In the genomic region with DNA sequence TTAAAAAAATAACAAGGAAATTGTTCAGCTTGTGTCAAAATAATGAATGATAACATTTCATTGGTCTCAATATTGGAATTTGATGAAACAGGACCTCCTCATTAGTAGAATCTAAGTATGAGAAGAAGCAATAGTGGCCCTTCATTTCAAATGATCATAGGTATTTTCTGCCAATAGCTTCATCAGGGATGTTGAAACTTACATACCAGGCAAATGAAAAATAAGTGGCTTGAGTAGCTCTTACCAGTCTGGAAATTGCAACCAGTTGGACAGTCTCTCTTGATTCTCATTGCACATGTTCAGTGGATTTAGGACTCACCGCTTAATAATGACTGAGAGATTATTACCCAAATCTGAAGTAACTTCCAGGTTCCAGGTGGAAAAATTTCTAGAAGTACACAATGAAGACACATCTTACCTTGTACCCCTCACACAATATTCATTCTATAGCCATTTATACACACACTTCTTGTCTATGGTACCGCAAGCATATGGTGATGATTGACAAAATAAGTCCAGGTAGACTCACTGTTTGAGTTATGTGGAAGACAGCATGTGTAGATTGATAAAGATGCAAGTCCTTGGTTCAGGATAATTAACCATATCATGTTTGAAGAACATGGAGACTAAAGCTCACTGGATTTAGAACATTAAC, we compare ENCODE assay signal across 17 mouse cellular contexts. TPM values are rescaled to one million over a fixed set of nuclear protein-coding genes. Genes with fewer than 3 reads are reported as not detected.
DNase-seq lines count a peak whose midpoint lies in the region; ATAC-seq and TF ChIP-seq lines count a peak whose summit lies in the region.
"Not testable (repeated sequence)": the region's sequence is repeated elsewhere in the genome, so short reads cannot be mapped to it uniquely, and the experiment has no call there.
"Had no signal": no experiment of that assay in that cellular context is flagged by ENCODE, and none has a peak within 500 bp of the region (broad histone marks: within the 10 kb centered on the region; RNA-seq: fewer than 3 reads in every experiment).

No protein-coding gene starts in this region.

- not testable (repeated sequence) for H3K27ac ChIP-seq in embryonic facial prominence, embryonic 14.5 days (replicated peaks; ENCODE audit: low read depth, low read length); heart, embryonic 12.5 days (ENCODE audit: poor library complexity, severe bottlenecking); hindbrain, embryonic 15.5 days (replicated peaks); kidney, postnatal 0 days; liver, embryonic 15.5 days (replicated peaks); midbrain, embryonic 13.5 days; stomach, postnatal 0 days (replicated peaks)

- not testable (repeated sequence) for H3K27me3 ChIP-seq in G1E (ENCODE audit: insufficient read depth, low read length); embryonic facial prominence, embryonic 14.5 days (replicated peaks; ENCODE audit: control insufficient read depth, insufficient read depth, low read length); heart, embryonic 12.5 days (replicated peaks); hindbrain, embryonic 15.5 days; kidney, postnatal 0 days (ENCODE audit: insufficient read depth, low read length); liver, embryonic 15.5 days; midbrain, embryonic 13.5 days; stomach, postnatal 0 days (ENCODE audit: control insufficient read depth, insufficient read depth, low read length)

- not testable (repeated sequence) for H3K4me1 ChIP-seq in G1E (ENCODE audit: insufficient read depth, low read depth, low read length); embryonic facial prominence, embryonic 14.5 days (ENCODE audit: control insufficient read depth, insufficient read depth, low read length); heart, embryonic 12.5 days (replicated peaks); hindbrain, embryonic 15.5 days (replicated peaks); kidney, postnatal 0 days (replicated peaks; ENCODE audit: insufficient read depth, low read length); liver, embryonic 15.5 days (replicated peaks); midbrain, embryonic 13.5 days (replicated peaks); stomach, postnatal 0 days (replicated peaks; ENCODE audit: control insufficient read depth, insufficient read depth)

- not testable (repeated sequence) for H3K4me3 ChIP-seq in G1E (ENCODE audit: low read depth, low read length); embryonic facial prominence, embryonic 14.5 days (ENCODE audit: low read depth, low read length); heart, embryonic 12.5 days; hindbrain, embryonic 15.5 days; kidney, postnatal 0 days (replicated peaks; ENCODE audit: low read depth, low read length); liver, embryonic 15.5 days (replicated peaks); midbrain, embryonic 13.5 days (replicated peaks); stomach, postnatal 0 days (ENCODE audit: low read depth, low read length)

- not testable (repeated sequence) for TF ChIP-seq EP300 in stomach, postnatal 0 days (optimal IDR thresholded peaks at IDR 0.05)

- H3K9ac ChIP-seq in embryonic facial prominence, embryonic 14.5 days (ENCODE audit: low read depth, low read length); heart, embryonic 12.5 days; hindbrain, embryonic 15.5 days; kidney, postnatal 0 days (ENCODE audit: low read depth, low read length); liver, embryonic 15.5 days; midbrain, embryonic 13.5 days (replicated peaks); stomach, postnatal 0 days (ENCODE audit: low read length): not testable (repeated sequence)

- TF ChIP-seq CTCF in G1E (IDR thresholded peaks at IDR 0.05; ENCODE audit: low read depth, low read length); kidney, postnatal 0 days (IDR thresholded peaks at IDR 0.05; ENCODE audit: low read depth); stomach, postnatal 0 days (IDR thresholded peaks at IDR 0.05; ENCODE audit: low read depth): not testable (repeated sequence)

- peak; percentile 37 for ATAC-seq in G1E (ENCODE audit: extremely low read depth, insufficient number of reproducible peaks, low FRiP score, poor library complexity, severe bottlenecking)
- peak; percentile 30; the same call in 1 of the 2 replicates for ATAC-seq in embryonic facial prominence, embryonic 14.5 days (ENCODE audit: low read depth)
- ATAC-seq in heart, embryonic 12.5 days (ENCODE audit: insufficient number of reproducible peaks, low FRiP score), result peak; percentile 66
- peak; percentile 65; the same call in 1 of the 2 replicates for ATAC-seq in hindbrain, embryonic 15.5 days (ENCODE audit: low FRiP score, low read depth)
- ATAC-seq in kidney, postnatal 0 days (replicated peaks; ENCODE audit: low FRiP score, low read depth), result peak; percentile 35; the same call in 1 of the 2 replicates
- peak; percentile 30; the same call in 1 of the 2 replicates for ATAC-seq in liver, embryonic 15.5 days (ENCODE audit: insufficient read depth)
- ATAC-seq in midbrain, embryonic 13.5 days, result peak; percentile 73
- ATAC-seq in stomach, postnatal 0 days (ENCODE audit: low FRiP score, low TSS enrichment), result peak; percentile 70

- not testable (repeated sequence) for H3K36me3 ChIP-seq in G1E (replicated peaks); embryonic facial prominence, embryonic 14.5 days (ENCODE audit: control insufficient read depth, insufficient read depth, low read length); heart, embryonic 12.5 days; hindbrain, embryonic 15.5 days; kidney, postnatal 0 days (ENCODE audit: insufficient read depth, low read length); liver, embryonic 15.5 days (replicated peaks); midbrain, embryonic 13.5 days; stomach, postnatal 0 days (ENCODE audit: control insufficient read depth, insufficient read depth, low read length)

- DNase-seq in G1E (ENCODE audit: low spot score); embryonic facial prominence, embryonic 14.5 days (ENCODE audit: low spot score); kidney, postnatal 0 days (ENCODE audit: low spot score); stomach, postnatal 0 days (ENCODE audit: low spot score): not testable (repeated sequence)

- not testable (repeated sequence) for H3K4me2 ChIP-seq in embryonic facial prominence, embryonic 14.5 days (ENCODE audit: low read depth, low read length); heart, embryonic 12.5 days; hindbrain, embryonic 15.5 days; kidney, postnatal 0 days (ENCODE audit: low read length); liver, embryonic 15.5 days; midbrain, embryonic 13.5 days (replicated peaks); stomach, postnatal 0 days (replicated peaks; ENCODE audit: low read depth)

- WGBS in embryonic facial prominence, embryonic 14.5 days, result 89% methylated on average over 2 of the region's 2 CpGs
- WGBS in heart, embryonic 12.5 days, result 82% methylated on average over 2 of the region's 2 CpGs
- WGBS in hindbrain, embryonic 15.5 days, result 89% methylated on average over 2 of the region's 2 CpGs
- 92% methylated on average over 2 of the region's 2 CpGs for WGBS in kidney, postnatal 0 days
- 70% methylated on average over 2 of the region's 2 CpGs for WGBS in liver, embryonic 15.5 days (ENCODE audit: insufficient replicate concordance)
- WGBS in midbrain, embryonic 13.5 days, result 95% methylated on average over 2 of the region's 2 CpGs
- 88% methylated on average over 2 of the region's 2 CpGs for WGBS in stomach, postnatal 0 days

- H3K9me3 ChIP-seq in G1E (replicated peaks), result peaks cover 27% of the 10 kb centered on the region
- H3K9me3 ChIP-seq in embryonic facial prominence, embryonic 14.5 days (ENCODE audit: control insufficient read depth, low read length), result peaks cover 65% of the 10 kb centered on the region
- H3K9me3 ChIP-seq in heart, embryonic 12.5 days (replicated peaks), result peaks cover 37% of the 10 kb centered on the region
- H3K9me3 ChIP-seq in hindbrain, embryonic 15.5 days, result peaks cover 64% of the 10 kb centered on the region
- peaks cover 44% of the 10 kb centered on the region for H3K9me3 ChIP-seq in kidney, postnatal 0 days (replicated peaks; ENCODE audit: low read length)
- peaks cover 35% of the 10 kb centered on the region for H3K9me3 ChIP-seq in liver, embryonic 15.5 days (replicated peaks)
- H3K9me3 ChIP-seq in midbrain, embryonic 13.5 days, result peaks cover 55% of the 10 kb centered on the region
- peaks cover 32% of the 10 kb centered on the region for H3K9me3 ChIP-seq in stomach, postnatal 0 days (ENCODE audit: control insufficient read depth, low read length)

RNA-seq across cellular contexts. Expression of gene Zfp978, which starts 25.9 kb away (rescaled TPM):
- total RNA-seq in G1E (2014; fragmentation: Nextera tagmentation) (not detected in 2 replicates), G1E (2017) (0.58 and 0.60 TPM in 2 replicates)
- not detected in 2 replicates for polyA plus RNA-seq in G1E (2012)
- polyA plus RNA-seq in embryonic facial prominence, embryonic 14.5 days (2014; fragmentation: Nextera tagmentation; extraction: Ambion mirVana), result not detected in 2 replicates
- 0.23 and 0.49 TPM in 2 replicates for polyA plus RNA-seq in heart, embryonic 12.5 days (2016; fragmentation: Nextera tagmentation; extraction: Ambion mirVana)
- polyA plus RNA-seq in hindbrain, embryonic 15.5 days (2015; fragmentation: Nextera tagmentation; extraction: Ambion mirVana), result 0.14 TPM in 1 of 2 replicates, not detected in the other
- polyA plus RNA-seq in kidney, postnatal 0 days (2015; fragmentation: Nextera tagmentation; extraction: Ambion mirVana), result 0.14 and 0.17 TPM in 2 replicates
- 0.16 TPM in 1 of 2 replicates, not detected in the other for polyA plus RNA-seq in liver, embryonic 15.5 days (2015; fragmentation: Nextera tagmentation; extraction: Ambion mirVana)
- polyA plus RNA-seq in midbrain, embryonic 13.5 days (2015; fragmentation: Nextera tagmentation; extraction: Ambion mirVana), result 0.13 TPM in 1 of 2 replicates, not detected in the other
- polyA plus RNA-seq in stomach, postnatal 0 days (2015; fragmentation: Nextera tagmentation; extraction: Ambion mirVana), result not detected in 2 replicates
- total RNA-seq: adrenal gland, postnatal 14 days; gastrocnemius, adult 18-20 months; layer of hippocampus, postnatal 10 days had no signal
- polyA plus RNA-seq: forebrain, embryonic 15.5 days; hindbrain, embryonic 16.5 days; midbrain, embryonic 10.5 days; neural tube, embryonic 14.5 days; small intestine, adult 2 months had no signal

RNA-seq across cellular contexts. Expression of gene Zfp988, which starts 29.7 kb away (rescaled TPM):
- total RNA-seq in G1E (2014; fragmentation: Nextera tagmentation) (2.0 and 3.6 TPM in 2 replicates), G1E (2017) (0.16 and 0.41 TPM in 2 replicates)
- polyA plus RNA-seq in G1E (2012), result 0.03 TPM in 1 of 2 replicates, not detected in the other
- polyA plus RNA-seq in embryonic facial prominence, embryonic 14.5 days (2014; fragmentation: Nextera tagmentation; extraction: Ambion mirVana), result 0.09 TPM in 1 of 2 replicates, not detected in the other
- not detected in 2 replicates for polyA plus RNA-seq in heart, embryonic 12.5 days (2016; fragmentation: Nextera tagmentation; extraction: Ambion mirVana)
- polyA plus RNA-seq in hindbrain, embryonic 15.5 days (2015; fragmentation: Nextera tagmentation; extraction: Ambion mirVana), result 0.10 and 0.12 TPM in 2 replicates
- polyA plus RNA-seq in kidney, postnatal 0 days (2015; fragmentation: Nextera tagmentation; extraction: Ambion mirVana), result 0.24 and 0.25 TPM in 2 replicates
- not detected in 2 replicates for polyA plus RNA-seq in liver, embryonic 15.5 days (2015; fragmentation: Nextera tagmentation; extraction: Ambion mirVana)
- 0.14 TPM in 1 of 2 replicates, not detected in the other for polyA plus RNA-seq in midbrain, embryonic 13.5 days (2015; fragmentation: Nextera tagmentation; extraction: Ambion mirVana)
- 0.05 and 0.16 TPM in 2 replicates for polyA plus RNA-seq in stomach, postnatal 0 days (2015; fragmentation: Nextera tagmentation; extraction: Ambion mirVana)
- total RNA-seq: gastrocnemius, adult 18-20 months; heart, adult 8-10 months had no signal
- polyA plus RNA-seq: forebrain, embryonic 15.5 days; small intestine, adult 2 months had no signal
